Mouse (Mus musculus): Measurements from ENCODE around the gene Ncam1. TPM values are rescaled to one million over a fixed set of nuclear protein-coding genes. Genes with fewer than 3 reads are reported as not detected.

Ncam1 gene
- total RNA-seq (2021), result 10 to 100 TPM; 15.0 to 15.2 TPM
- long read RNA-seq, experiment 1, partial matches to known transcripts, result 2 of 5 reads
- long read RNA-seq, experiment 1, other reads (novel, unspliced or antisense), result 3 of 5 reads
- long read RNA-seq, experiment 2, partial matches to known transcripts, result 1 of 9 reads
- long read RNA-seq, experiment 2, other reads (novel, unspliced or antisense), result 8 of 9 reads

DNA sequence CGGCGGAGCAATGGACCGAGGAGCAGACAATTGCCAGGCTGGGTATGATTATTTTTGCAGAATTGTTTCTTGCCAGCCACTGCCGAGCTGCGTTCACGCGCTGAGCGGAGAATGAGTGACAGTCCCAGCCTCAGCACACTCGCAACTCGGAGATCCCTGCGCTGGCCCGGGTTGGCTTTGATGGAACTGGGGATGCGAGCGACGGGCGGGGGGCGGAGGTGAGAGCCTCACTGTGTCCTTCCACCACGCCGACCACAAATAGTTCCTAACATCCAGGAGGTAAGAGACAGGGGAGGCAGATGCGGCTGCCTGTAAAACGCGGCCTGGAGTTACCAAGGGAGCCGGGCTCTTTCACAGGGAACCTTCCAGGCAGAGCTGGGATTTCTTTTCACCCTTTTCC lies at the start of gene Ncam1:
Gene Ncam1 (minus strand): TSS at position 120 of the 400 bp plus-strand sequence.
- intact Hi-C loops (cut with DNase I), result no loop called here

DNA sequence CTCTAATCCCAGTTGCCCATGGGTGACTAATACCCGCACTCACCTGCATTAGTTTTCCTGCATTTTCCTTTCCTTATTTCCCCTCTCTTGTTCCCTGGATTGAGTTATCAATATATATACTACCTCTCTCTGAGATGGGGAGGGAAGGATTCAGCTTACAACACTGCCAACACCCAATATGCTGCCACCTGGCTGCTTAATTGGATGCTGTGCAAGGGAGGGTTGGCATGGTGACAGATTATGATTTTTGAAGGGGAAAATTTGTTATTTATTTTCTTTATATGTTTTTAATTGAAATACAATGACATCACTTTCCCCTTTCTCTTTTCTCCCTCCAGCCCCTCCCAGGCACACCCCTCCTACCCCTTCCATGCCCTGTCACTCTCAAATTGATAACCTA lies 35.3 kb upstream of the Ncam1 start:
- no peak for DNase-seq
- intact Hi-C loops (cut with DNase I), result no loop called here

More for the DNA sequence above, at the start of gene Ncam1:
- peak; percentile 77 to 81 for DNase-seq

DNA sequence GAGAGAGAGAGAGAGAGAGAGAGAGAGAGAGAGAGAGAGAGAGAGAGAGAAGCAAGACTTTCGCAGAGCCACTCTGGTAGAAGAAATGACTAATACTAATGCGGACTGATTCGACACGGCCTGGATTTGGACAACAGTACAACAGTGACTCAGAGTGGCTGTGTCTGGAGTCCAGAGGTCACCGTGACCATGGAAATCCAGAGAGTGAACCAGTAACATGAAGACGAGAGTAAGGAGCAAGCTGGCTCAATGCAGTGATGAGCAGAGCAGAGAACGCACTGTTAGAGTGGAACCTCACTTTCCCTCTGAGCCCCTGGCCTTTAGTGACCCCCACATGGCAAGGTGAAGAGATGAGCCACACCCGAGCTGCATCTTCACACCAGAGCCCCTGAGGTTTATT lies 28.9 kb upstream of the Ncam1 start:
- no peak for DNase-seq
- intact Hi-C loops (cut with DNase I), result no loop called here

DNA sequence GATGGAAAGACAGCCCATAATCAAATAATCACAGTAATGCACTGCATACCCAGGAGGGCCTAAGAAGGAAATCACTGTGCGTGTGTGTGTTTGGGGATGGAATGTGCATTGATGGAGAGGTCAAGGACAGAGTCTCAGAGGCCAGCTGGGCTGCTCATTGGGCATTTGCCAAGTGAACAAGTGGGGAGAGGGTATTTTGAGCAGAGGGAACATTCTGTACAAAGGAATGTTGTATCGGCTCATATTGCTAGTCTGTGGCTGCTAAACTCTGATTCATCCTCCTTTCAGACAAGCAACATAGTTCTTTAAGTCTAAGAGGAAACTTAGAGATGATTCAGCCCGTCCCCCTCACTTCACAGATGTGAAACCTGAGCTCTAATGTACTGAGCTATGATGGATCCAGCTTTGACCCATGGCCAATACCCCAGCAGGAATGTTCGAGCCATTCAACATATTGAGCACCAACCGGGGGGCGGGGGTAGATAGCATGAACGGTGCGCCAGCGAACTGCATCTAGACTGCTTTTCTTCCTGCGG lies 17.5 kb upstream of the Ncam1 start:
- peak in 1 of 2 experiments; percentile 5 for DNase-seq

DNA sequence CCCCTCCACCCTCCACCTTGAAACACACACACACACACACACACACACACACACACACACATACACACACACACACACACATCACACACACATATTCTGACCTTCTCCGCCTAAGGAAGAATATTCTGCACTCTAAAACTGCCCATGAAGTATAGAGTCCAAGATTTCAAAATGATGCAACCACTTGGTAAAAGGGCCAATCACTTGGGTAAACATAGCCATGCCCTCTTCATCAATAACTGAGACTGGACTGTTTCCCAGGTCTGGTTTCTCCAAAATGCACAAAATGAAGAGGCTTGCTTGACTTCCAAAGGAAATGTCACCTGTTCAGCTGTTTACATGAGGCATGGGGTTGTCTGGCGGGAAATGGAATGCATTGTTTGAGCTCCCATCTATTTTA lies 15.7 kb upstream of the Ncam1 start:
- intact Hi-C loops (cut with DNase I), result no loop called here

More for the DNA sequence above, 17.5 kb upstream of the Ncam1 start:
- intact Hi-C loops (cut with DNase I), result no loop called here

DNA sequence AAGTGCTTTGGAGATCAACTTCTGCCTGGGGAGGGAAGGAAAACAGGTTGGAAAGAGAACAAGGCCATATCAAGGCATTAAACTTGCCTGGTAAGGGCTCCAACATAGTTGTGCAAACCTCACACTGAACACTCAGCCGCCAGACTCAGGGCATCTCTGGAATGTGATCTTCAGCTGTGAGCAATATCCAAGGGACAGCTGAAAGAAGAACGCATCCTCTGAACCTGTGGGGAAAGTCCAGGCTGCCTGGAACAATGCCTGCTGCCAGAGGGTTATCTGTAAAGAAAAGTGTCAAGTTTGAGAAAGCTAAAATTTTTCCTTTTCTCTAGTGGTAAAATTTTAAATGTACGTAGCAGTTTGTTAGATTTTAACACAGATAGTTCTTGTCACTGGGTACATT lies 4.5 kb upstream of the Ncam1 start:
- intact Hi-C loops (cut with DNase I), result no loop called here
- no peak for DNase-seq

More for the DNA sequence above, 15.7 kb upstream of the Ncam1 start:
- DNase-seq, result no peak

DNA sequence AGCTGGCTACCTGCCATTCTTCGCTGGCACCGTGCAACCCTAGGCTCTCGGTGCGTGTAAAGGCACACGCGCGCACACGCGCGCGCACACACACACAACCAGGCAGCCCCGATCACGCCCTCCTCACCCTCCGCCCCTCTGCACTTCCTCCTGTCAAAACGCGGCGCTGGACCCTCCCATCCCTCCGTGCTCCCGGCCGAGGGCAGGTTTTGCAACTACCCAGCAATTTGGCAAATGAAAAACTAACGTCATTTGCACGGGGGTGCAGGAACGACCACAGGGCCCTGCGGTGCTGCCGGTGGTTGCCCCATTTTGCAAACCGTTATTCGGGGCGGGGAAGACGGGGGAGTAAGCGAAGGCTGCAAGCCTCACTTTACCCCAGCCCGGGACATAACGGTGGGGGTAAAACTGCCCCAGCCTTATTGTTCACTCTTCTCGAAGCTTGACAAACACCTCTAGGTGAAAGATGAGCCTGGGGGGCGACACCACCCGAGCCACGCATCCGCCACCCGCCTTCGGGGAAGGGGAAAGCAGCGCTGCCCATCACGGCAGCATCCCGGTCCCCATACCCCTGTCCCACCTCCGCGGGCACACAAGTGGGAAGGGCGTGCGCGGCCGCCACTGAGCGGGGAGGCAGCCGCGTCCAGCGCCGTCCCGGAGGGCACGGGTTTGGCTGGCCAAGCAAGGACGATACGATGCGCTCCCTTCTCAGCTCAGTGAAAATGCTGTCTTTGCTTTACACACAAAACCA lies 729 bp downstream of the Ncam1 start:
- intact Hi-C loops (cut with DNase I), result no loop called here

DNA sequence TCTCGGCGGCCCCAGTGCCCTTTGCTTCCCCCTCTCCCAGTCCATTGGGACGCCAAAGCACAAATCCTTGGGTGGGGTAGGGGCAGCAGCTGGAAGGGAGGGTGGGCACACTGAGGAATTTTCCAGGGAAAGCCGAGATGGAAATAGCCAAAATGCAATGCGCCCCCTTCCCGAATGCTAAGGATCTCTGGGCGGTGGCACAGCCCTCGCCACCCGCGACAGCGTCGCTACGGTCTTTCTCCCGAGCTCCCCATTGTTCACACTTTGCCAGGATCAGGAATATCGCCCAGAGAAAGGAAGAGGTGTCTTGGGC lies 1.3 kb downstream of the Ncam1 start:
- intact Hi-C loops (cut with DNase I), result no loop called here
- DNase-seq, result no peak

More for the DNA sequence above, 729 bp downstream of the Ncam1 start:
- peak; percentile 44 to 50 for DNase-seq

DNA sequence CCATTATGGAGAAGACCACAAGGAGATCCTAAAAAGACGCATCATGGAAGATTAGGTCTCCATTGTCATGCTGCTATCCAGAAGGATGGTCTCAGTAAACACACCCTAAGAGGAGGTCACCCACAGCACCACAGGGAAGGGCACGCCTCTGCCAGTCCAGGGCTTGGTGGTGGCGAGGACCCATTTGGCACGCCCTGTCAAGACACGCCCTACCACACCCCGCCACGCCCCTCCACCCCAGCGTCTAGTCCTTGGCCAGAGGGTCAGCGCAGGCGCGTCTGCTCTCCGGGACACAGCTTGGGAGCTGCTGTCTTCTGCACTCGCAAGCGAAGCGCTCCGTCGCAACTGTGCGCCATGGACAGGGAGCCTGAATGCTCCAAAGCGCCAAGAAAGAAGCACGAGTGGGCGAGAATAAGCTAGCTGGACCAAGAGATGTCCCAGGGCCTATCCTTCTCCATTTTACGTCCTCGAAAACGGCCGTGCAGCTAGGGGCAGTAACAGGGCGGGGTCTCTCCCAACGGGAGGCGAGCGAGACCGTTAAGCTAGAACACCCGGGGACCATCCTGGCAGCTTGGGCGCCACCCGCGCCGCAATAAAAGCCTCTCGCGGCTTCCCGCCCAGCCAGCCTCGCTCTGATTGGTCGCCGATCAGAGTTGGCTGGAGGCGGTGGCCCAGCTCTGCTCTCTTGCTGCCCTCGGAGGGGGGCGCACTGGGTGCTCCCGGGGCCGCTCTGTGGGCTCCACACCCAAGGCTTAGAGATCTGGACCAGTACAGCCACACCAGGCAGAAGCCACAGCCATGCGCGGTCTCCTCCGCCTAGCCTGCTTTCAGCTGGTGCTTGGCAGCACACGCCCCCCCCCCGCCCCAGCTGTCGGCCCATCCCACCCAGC lies 1.9 kb downstream of the Ncam1 start:
- peak; percentile 52 to 58 for DNase-seq
- intact Hi-C loops (cut with DNase I), result no loop called here

DNA sequence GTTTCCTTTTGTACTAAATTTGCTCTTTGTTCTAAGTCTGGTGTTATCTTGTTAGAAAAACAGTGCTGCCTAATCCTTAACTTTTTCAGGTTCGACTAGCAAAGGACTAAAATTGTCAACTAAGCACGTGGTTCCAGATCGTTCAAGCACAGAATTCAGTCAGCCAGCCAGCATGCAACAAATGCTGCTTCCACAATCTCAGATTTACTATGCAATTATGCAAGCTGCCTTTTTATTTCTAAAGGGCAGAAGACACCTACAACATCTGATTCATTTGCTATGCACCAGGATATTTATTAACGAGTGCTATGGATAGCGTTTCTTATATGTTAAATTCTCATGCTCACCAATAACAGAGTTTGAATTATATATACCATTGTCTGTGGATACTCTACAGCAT lies 2.8 kb downstream of the Ncam1 start:
- intact Hi-C loops (cut with DNase I), result no loop called here
- no peak for DNase-seq

DNA sequence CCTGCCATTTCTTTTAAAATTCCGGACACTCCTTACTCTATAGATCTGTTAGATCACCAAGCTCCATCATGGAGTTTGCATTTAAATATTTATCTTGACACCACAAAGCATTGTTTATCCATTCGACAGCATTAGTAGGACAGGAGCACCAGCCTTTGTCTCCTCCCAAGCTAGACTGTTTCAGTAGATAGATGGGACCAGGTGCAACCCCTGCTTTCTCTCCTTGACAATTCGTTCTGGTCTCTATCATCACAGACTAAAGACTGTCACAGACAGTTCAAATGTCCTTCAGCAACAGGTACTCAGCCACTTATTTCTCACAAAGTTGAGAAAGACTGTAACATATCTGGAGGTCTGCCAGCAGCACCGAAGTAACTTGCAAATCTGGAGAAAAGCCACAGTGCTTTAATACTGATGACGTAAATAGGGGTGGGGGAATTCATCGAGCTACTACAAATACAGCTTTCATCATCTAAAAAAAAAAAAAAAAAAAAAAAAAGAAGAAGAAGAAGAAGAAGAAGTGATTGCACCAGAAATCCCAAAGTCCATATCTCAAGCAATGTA lies 4.7 kb downstream of the Ncam1 start:
- DNase-seq, result no peak

DNA sequence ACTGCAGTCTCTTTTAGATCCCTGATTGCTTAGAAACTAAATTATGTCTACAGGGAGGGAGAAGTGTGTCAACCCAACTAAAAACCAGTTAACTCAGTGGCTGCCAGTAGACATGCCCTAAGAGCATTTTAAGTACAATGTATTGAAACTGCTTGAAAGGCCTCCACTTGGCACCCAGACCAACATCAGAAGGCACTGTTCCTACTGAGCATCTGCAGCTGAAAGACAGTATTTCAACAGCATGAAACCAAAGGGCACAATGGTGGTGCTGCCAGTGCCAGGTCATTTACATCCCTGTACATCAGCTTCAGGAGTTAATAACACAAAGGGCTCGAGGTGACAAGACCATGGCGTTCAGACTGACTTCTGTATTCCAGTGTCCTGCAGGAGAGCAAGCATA lies 5.5 kb downstream of the Ncam1 start:
- intact Hi-C loops (cut with DNase I), result no loop called here
- no peak for DNase-seq

More for the DNA sequence above, 4.7 kb downstream of the Ncam1 start:
- intact Hi-C loops (cut with DNase I), result no loop called here

DNA sequence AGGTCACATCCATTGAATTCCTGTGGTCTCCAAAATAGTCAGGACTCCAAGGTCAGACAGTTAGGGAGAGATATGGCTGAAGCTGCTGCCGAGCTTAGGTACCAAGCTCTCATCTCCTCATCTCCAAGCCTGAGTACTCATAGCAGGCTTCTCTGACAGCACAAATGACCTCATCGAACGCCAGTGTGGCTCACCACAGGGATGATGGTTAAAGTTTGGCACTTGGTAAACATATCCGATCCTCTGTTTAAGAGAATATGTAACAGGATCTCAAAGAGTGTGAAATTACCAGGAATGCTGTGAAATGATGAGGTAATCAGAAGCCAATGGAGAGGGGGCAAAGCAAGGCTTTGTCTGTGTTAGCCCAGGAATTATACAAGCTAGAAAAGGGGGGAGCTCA lies 6.1 kb downstream of the Ncam1 start:
- no peak for DNase-seq
- intact Hi-C loops (cut with DNase I), result no loop called here

DNA sequence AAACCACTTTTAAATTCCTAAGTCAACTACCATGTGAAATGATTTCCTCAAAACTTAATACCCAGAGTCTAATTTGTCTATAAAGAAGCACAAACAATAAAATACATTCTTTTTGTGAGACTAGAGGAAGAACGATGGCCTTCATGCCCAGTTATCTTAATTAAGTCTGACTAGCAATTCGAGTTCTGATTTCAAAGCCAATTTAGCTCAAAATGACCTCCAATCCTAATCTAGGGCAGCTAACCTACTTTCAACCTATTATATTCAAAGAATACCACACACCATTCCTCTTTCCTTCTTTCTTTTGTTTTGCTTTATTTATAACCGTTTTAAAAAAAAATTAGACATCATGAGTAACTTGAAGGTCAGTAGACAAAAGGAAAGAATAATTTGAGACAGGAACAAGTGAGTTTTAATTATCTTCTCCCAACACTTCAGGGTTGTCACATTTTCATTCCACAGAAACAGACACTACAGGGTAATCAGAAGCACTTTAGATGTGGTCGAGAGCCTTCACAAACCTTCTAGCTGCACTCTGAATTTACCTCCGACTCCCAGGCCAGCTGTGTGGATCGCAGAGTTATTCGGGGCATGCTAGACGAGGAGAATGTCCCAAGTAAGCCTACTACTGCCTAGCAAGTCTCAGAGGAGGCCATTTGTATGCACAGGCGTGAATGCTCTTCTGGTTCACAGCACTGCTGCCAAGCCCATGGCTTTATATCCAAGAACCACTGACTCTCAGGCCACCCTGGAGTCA lies 17.5 kb downstream of the Ncam1 start:
- intact Hi-C loops (cut with DNase I), result no loop called here
- DNase-seq, result peak in 1 of 2 experiments; percentile 6

DNA sequence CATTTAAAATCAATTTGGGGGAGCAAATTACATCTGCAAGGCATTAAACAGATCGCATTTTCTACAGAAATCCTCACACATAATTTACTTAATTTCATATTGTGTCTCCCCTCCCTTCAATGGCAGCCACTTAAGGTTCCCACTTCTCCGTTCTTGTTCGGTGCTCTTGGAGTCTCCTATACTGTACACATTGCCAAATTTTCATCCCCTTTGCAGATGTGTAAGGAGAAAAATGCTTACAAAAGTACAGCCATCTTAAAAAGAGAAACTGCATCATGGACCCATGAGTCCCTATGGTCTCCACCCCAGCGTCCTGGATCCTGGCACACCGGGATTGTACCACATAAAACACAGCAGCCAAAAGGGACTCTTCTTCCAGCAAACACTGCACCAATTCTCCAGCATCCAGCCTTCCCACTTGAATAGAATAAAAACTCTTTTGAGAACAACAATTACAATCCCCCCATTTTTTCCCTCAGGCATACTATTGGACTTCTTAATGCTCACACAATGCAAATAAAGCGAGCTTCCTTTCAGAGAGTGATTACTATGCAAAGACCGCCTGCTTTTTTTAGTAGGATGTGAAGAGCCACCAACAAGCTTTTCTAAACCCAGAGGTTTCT lies 21.6 kb downstream of the Ncam1 start:
- intact Hi-C loops (cut with DNase I), result no loop called here
- DNase-seq, result no peak

DNA sequence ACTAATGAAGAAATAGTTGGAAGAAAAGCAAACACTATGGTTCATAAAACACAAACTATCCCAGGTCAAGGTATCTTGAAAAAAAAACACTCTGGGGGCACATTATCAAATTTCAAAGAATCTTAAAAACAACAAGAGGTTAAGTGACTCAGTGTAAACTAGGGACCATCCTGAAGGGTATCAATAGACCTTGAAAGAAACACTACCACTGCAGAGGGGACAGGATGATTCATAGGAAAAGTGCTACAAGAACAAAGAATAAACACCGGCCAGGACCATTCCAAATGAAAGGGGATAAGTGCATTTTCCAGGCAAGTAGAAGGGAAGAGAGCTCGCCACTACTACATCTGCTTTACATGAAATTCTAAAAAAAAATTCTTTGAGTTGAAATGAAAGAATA lies 32.1 kb downstream of the Ncam1 start:
- intact Hi-C loops (cut with DNase I), result no loop called here
- DNase-seq, result no peak

DNA sequence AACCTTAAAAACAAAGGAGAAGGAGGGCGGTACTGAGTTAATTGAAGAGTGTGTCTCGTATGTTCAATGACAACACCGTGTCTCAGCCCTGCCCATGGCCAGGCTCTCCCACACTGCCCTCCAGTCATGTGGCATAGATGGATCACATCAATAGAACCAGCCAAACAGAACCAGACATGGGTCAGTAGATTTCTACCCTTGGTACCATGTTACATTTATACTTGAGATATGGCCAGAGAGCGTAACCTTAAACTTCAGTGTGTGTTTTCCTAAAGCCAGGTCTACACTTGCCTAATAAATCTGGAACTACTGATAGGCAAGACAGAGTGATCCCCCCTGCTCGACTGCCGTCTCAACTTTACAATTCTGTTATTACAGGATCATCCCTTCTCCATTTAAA lies 38.2 kb downstream of the Ncam1 start:
- intact Hi-C loops (cut with DNase I), result no loop called here
- no peak for DNase-seq

DNA sequence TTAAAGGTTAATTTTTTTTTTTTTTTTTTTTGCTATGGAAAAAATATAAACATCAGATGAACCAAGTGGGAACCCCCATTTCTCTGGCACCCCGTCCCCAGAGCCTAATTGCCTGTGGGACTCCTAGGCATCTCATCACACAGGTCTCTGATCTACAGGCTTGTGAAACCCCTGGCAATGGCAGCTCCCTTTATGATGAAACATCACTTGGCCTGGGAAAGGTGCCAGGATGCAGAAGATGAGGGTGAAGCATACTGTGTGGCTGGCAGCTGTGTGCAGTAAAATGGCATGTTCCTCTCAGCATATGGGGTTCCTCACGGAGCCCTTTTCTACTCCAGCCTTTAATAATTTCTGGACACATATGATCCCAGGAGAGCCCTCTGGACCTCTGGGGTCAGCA lies 40.3 kb downstream of the Ncam1 start:
- intact Hi-C loops (cut with DNase I), result no loop called here
- peak in 1 of 2 experiments; percentile 14 for DNase-seq

DNA sequence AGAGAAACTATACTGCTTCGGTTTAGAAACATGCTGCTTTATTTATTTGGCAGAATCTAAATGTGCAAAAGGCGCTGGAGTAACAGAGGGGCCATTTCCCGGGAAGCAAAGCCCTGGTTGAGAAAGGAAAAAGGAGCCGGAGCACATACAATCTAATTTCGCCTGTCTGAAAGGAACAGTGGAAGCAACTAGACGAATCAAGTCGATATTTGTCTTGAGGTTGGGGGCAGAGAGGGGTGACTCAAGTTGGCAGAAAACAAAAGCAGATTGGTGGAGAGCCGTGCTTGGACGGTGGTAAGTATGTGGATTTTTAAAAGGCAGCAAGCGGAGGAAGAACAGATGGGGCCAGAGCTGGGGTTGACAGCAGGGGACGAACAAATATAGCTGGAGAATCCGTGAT lies 40.7 kb downstream of the Ncam1 start:
- DNase-seq, result no peak
- intact Hi-C loops (cut with DNase I), result no loop called here

DNA sequence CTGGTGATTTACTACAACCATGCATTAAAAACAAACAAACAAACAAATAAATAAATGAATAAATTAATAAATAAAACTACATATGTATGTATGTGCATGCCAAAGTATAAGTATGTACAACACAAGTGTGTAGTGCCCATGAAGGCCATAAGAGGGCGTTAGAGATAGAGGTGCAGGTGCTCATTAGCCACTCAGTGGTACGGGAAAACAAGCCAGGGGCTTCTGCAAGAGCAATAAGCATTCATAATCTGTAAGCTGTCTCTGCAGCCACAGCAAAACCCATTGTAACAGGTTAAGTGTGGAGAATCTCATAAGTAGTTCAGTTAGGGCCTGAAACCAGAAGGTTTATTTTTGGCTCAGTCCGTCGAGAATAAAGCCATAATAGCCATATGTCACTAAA lies 41.1 kb downstream of the Ncam1 start:
- intact Hi-C loops (cut with DNase I), result no loop called here
- DNase-seq, result no peak
